Mouse (Mus musculus) liver, embryonic 16.5 days (tissue): ENCODE data around the gene Slc22a17. TPM values are rescaled to one million over a fixed set of nuclear protein-coding genes. Genes with fewer than 3 reads are reported as not detected.
"Not testable (repeated sequence)": the region's sequence is repeated elsewhere in the genome, so short reads cannot be mapped to it uniquely, and the experiment has no call there.

Experiments
- ATAC-seq: fragments of 200-750 bp; cut with Nextera tagmentation; 2 replicates; pipeline ENCODE4 v1.8.0; 2017; ENCODE audit warnings: low read depth, mild to moderate bottlenecking, moderate number of reproducible peaks, moderate library complexity
- H3K27ac ChIP-seq: fragments of 300-500 bp; sonication (generic); 2 replicates; pipeline ENCODE4 v1.5.1; 2014; ENCODE audit warnings: mild to moderate bottlenecking, low read length
- H3K27me3 ChIP-seq: fragments of 300-500 bp; sonication (generic); 2 replicates; pipeline ENCODE4 v1.6.1; 2014; ENCODE audit warnings: low read depth, low read length, mixed read lengths; ENCODE audit not compliant: control insufficient read depth, insufficient read depth
- H3K36me3 ChIP-seq: fragments of 300-500 bp; sonication (generic); 2 replicates; pipeline ENCODE4 v1.6.1; 2014; ENCODE audit warnings: mild to moderate bottlenecking; ENCODE audit not compliant: control insufficient read depth, insufficient read depth
- H3K4me1 ChIP-seq: fragments of 300-500 bp; sonication (generic); 2 replicates; pipeline ENCODE4 v1.6.1; 2014; ENCODE audit warnings: low read depth, low read length, mixed read lengths; ENCODE audit not compliant: control insufficient read depth
- H3K4me2 ChIP-seq: fragments of 300-500 bp; sonication (generic); 2 replicates; pipeline ENCODE4 v1.6.1; 2014; ENCODE audit warnings: low read depth, low read length, mixed read lengths
- H3K4me3 ChIP-seq: fragments of 300-500 bp; sonication (generic); 2 replicates; pipeline ENCODE4 v1.5.1; 2014; ENCODE audit warnings: low read depth, mild to moderate bottlenecking, low read length
- H3K9ac ChIP-seq: fragments of 300-500 bp; sonication (generic); 2 replicates; pipeline ENCODE4 v1.6.1; 2014; ENCODE audit warnings: low read depth, low read length
- H3K9me3 ChIP-seq: fragments of 300-500 bp; sonication (generic); replicated peaks from 2 replicates; pipeline ENCODE4 v1.6.1; 2016; ENCODE audit warnings: low read length; ENCODE audit not compliant: control insufficient read depth
- WGBS: fragments of 180-500 bp; shearing (Covaris S2); extraction: QIAGEN DNeasy Blood & Tissue Kit; methylation state at CpG from one replicate; pipeline ENCODE4 v1.1.7; 2014; ENCODE audit not compliant: insufficient replicate concordance; 5-methylcytosine and 5-hydroxymethylcytosine counted together
- polyA plus RNA-seq: library from polyadenylated mRNA; unstranded; fragments of >200 nt; fragmentation: Nextera tagmentation; extraction: Ambion mirVana; gene quantifications from 2 replicates; pipeline ENCODE4 v1.2.1, GENCODE M21; 2015

The Slc22a17 gene
- polyA plus RNA-seq = 1.3 and 1.5 TPM in 2 replicates

- no peaks in the 10 kb centered on the region for H3K9me3 ChIP-seq
- 0 out of 2 replicates have a peak, but pooled peaks have one; percentile 30 for ATAC-seq
- peak within 1 kb of the TSS; percentile 22; the same call in 1 of the 2 replicates for H3K9ac ChIP-seq
- H3K27ac ChIP-seq = no peak within 1 kb of the TSS
- H3K4me2 ChIP-seq = peak within 1 kb of the TSS; percentile 60
- H3K4me1 ChIP-seq = peaks cover 2% of the 10 kb centered on the region; the same call in 1 of the 2 replicates
- peaks cover 45% of the 10 kb centered on the region for H3K27me3 ChIP-seq
- H3K36me3 ChIP-seq = no peaks in the 10 kb centered on the region
- under 1% methylated on average over 28 of the region's 28 CpGs for WGBS
- H3K4me3 ChIP-seq = peak within 1 kb of the TSS; percentile 58
These were observed at the start of gene Slc22a17 for GRCm38 (mm10) chr14:54912886-54913285. TSS of gene Slc22a17 (minus strand) at chr14:54913132.

GRCm38 (mm10) chr14:54962714-54963113, 49.8 kb upstream of the Slc22a17 start:
- Histone ChIP-seq H3K36me3 (no peaks in the 10 kb centered on the region), H3K4me2 (no peak overlapping the region), H3K4me3 (no peak overlapping the region), H3K9me3 (no peaks in the 10 kb centered on the region), H3K27ac (no peak overlapping the region), H3K9ac (no peak overlapping the region), H3K27me3 (no peaks in the 10 kb centered on the region), H3K4me1 (no peaks in the 10 kb centered on the region)
- WGBS = 71% methylated on average over 7 of the region's 7 CpGs
- no peak for ATAC-seq

- WGBS = 51% methylated on average over 5 of the region's 5 CpGs
- ATAC-seq = no peak
- H3K4me2 ChIP-seq = no peak overlapping the region
These were observed 48.6 kb upstream of the Slc22a17 start for GRCm38 (mm10) chr14:54961487-54961886.

GRCm38 (mm10) chr14:54960769-54961168, 47.8 kb upstream of the Slc22a17 start:
- ATAC-seq = no peak
- no peaks in the 10 kb centered on the region for H3K36me3 ChIP-seq
- H3K4me2 ChIP-seq = no peak overlapping the region
- H3K4me1 ChIP-seq = no peaks in the 10 kb centered on the region
- no peak overlapping the region for H3K9ac ChIP-seq
- 37% methylated on average over 10 of the region's 10 CpGs for WGBS
- H3K27ac ChIP-seq = no peak overlapping the region
- no peaks in the 10 kb centered on the region for H3K27me3 ChIP-seq
- no peak overlapping the region for H3K4me3 ChIP-seq
- H3K9me3 ChIP-seq = no peaks in the 10 kb centered on the region

More at GRCm38 (mm10) chr14:54961487-54961886, 48.6 kb upstream of the Slc22a17 start:
- Histone ChIP-seq H3K27ac (no peak overlapping the region), H3K36me3 (no peaks in the 10 kb centered on the region), H3K4me1 (no peaks in the 10 kb centered on the region), H3K27me3 (no peaks in the 10 kb centered on the region), H3K4me3 (no peak overlapping the region), H3K9me3 (no peaks in the 10 kb centered on the region), H3K9ac (no peak overlapping the region)

GRCm38 (mm10) chr14:54959853-54960613, 47.1 kb upstream of the Slc22a17 start:
- not testable (repeated sequence) for H3K4me1 ChIP-seq, ATAC-seq, H3K27me3 ChIP-seq, H3K36me3 ChIP-seq, H3K9me3 ChIP-seq, H3K4me2 ChIP-seq, H3K27ac ChIP-seq, H3K9ac ChIP-seq, H3K4me3 ChIP-seq
- WGBS = 65% methylated on average over 12 of the region's 12 CpGs

GRCm38 (mm10) chr14:54959197-54959596, 46.3 kb upstream of the Slc22a17 start:
- H3K9me3 ChIP-seq = no peaks in the 10 kb centered on the region
- no peak for ATAC-seq
- H3K4me1 ChIP-seq = no peaks in the 10 kb centered on the region
- H3K36me3 ChIP-seq = no peaks in the 10 kb centered on the region
- H3K27me3 ChIP-seq = no peaks in the 10 kb centered on the region
- H3K4me3 ChIP-seq = no peak overlapping the region
- no peak overlapping the region for H3K27ac ChIP-seq
- 68% methylated on average over 3 of the region's 3 CpGs for WGBS
- no peak overlapping the region for H3K9ac ChIP-seq
- no peak overlapping the region for H3K4me2 ChIP-seq

- ATAC-seq = no peak
- Histone ChIP-seq H3K27me3 (no peaks in the 10 kb centered on the region), H3K4me2 (no peak overlapping the region), H3K9me3 (no peaks in the 10 kb centered on the region), H3K9ac (no peak overlapping the region), H3K4me1 (no peaks in the 10 kb centered on the region), H3K36me3 (no peaks in the 10 kb centered on the region), H3K4me3 (no peak overlapping the region), H3K27ac (no peak overlapping the region)
- 59% methylated on average over 4 of the region's 4 CpGs for whole genome bisulfite sequencing
These were observed 45.6 kb upstream of the Slc22a17 start for GRCm38 (mm10) chr14:54958503-54958902.

- Histone ChIP-seq H3K9ac (no peak overlapping the region), H3K27me3 (no peaks in the 10 kb centered on the region), H3K27ac (no peak overlapping the region), H3K4me1 (no peaks in the 10 kb centered on the region), H3K4me3 (no peak overlapping the region), H3K9me3 (no peaks in the 10 kb centered on the region), H3K36me3 (no peaks in the 10 kb centered on the region), H3K4me2 (no peak overlapping the region)
- WGBS = 74% methylated on average over 9 of the region's 9 CpGs
- no peak for ATAC-seq
These were observed 43.6 kb upstream of the Slc22a17 start for GRCm38 (mm10) chr14:54956533-54956932.

GRCm38 (mm10) chr14:54955481-54955880, 42.5 kb upstream of the Slc22a17 start:
- WGBS = 51% methylated on average over 3 of the region's 3 CpGs
- Histone ChIP-seq H3K4me3 (no peak overlapping the region), H3K9me3 (no peaks in the 10 kb centered on the region), H3K27me3 (no peaks in the 10 kb centered on the region), H3K4me1 (no peaks in the 10 kb centered on the region), H3K36me3 (no peaks in the 10 kb centered on the region), H3K9ac (no peak overlapping the region), H3K4me2 (no peak overlapping the region), H3K27ac (no peak overlapping the region)
- no peak for ATAC-seq
